Mouse (Mus musculus) ovary, adult 18-20 months (tissue): ENCODE results near the gene Popdc2.

Experiments
- DNase-seq: peaks from one replicate; pipeline ENCODE4 v3.0.0; 2022; ENCODE audit warnings: low spot score, mixed read lengths

Popdc2 gene

GRCm38 (mm10) chr16:38354185-38354913 lies 7.7 kb upstream of the Popdc2 start:
- no peak for DNase-seq

- no peak for DNase-seq
Observed at GRCm38 (mm10) chr16:38358256-38358812, 3.7 kb upstream of the Popdc2 start.

- DNase-seq, result no peak
Observed at GRCm38 (mm10) chr16:38359241-38359640, 2.8 kb upstream of the Popdc2 start.

GRCm38 (mm10) chr16:38359857-38360256 lies 2.2 kb upstream of the Popdc2 start:
- DNase-seq, result no peak

GRCm38 (mm10) chr16:38360317-38360716 lies 1.7 kb upstream of the Popdc2 start:
- DNase-seq, result no peak

- no peak for DNase-seq
Observed at GRCm38 (mm10) chr16:38362493-38363255, 665 bp downstream of the Popdc2 start.

- no peak for DNase-seq
Observed at GRCm38 (mm10) chr16:38363256-38363595, 1.2 kb downstream of the Popdc2 start.

- no peak for DNase-seq
Observed at GRCm38 (mm10) chr16:38363657-38364056, 1.6 kb downstream of the Popdc2 start.

- DNase-seq, result no peak
Observed at GRCm38 (mm10) chr16:38365390-38365789, 3.4 kb downstream of the Popdc2 start.

GRCm38 (mm10) chr16:38366231-38366630 lies 4.2 kb downstream of the Popdc2 start:
- no peak for DNase-seq

- no peak for DNase-seq
Observed at GRCm38 (mm10) chr16:38368336-38368735, 6.3 kb downstream of the Popdc2 start.

- no peak for DNase-seq
Observed at GRCm38 (mm10) chr16:38369000-38369399, 7.0 kb downstream of the Popdc2 start.

GRCm38 (mm10) chr16:38369431-38369830 lies 7.4 kb downstream of the Popdc2 start:
- DNase-seq, result no peak

- no peak for DNase-seq
Observed at GRCm38 (mm10) chr16:38369992-38370484, 8.0 kb downstream of the Popdc2 start.

- no peak for DNase-seq
Observed at GRCm38 (mm10) chr16:38370633-38371374, 8.8 kb downstream of the Popdc2 start.

GRCm38 (mm10) chr16:38371705-38372296 lies 9.8 kb downstream of the Popdc2 start:
- DNase-seq, result no peak

- no peak for DNase-seq
Observed at GRCm38 (mm10) chr16:38372876-38373275, 10.9 kb downstream of the Popdc2 start.

- no peak for DNase-seq
Observed at GRCm38 (mm10) chr16:38373439-38373838, 11.4 kb downstream of the Popdc2 start.

GRCm38 (mm10) chr16:38373941-38374340 lies 11.9 kb downstream of the Popdc2 start:
- DNase-seq, result no peak

- DNase-seq, result no peak
Observed at GRCm38 (mm10) chr16:38374379-38375140, 12.6 kb downstream of the Popdc2 start.

- no peak for DNase-seq
Observed at GRCm38 (mm10) chr16:38375182-38375581, 13.2 kb downstream of the Popdc2 start.
